Mouse (Mus musculus) forebrain, embryonic 11.5 days (tissue): Measurements from ENCODE around the gene Tfam. TPM values are rescaled to one million over a fixed set of nuclear protein-coding genes. Genes with fewer than 3 reads are reported as not detected.

Experiments used
- ATAC-seq: fragments of 200-750 bp; cut with Nextera tagmentation; replicated peaks from 2 replicates; pipeline ENCODE4 v1.8.0; 2017; ENCODE audit warnings: moderate TSS enrichment; ENCODE audit not compliant: low FRiP score
- DNase-seq: peaks from one replicate; pipeline ENCODE4 v3.0.0-alpha.2; 2017; ENCODE audit warnings: low spot score
- H3K27ac ChIP-seq: fragments of 300-500 bp; sonication (generic); 2 replicates; pipeline ENCODE4 v1.5.1; 2014; ENCODE audit warnings: low read depth, low read length
- H3K27me3 ChIP-seq: fragments of 300-500 bp; sonication (generic); 2 replicates; pipeline ENCODE4 v1.6.1; 2014; ENCODE audit warnings: mild to moderate bottlenecking, low read length, mixed read lengths; ENCODE audit not compliant: control insufficient read depth, insufficient read depth
- H3K36me3 ChIP-seq: fragments of 300-500 bp; sonication (generic); 2 replicates; pipeline ENCODE4 v1.6.1; 2014; ENCODE audit warnings: mild to moderate bottlenecking, low read length, moderate library complexity, mixed read lengths; ENCODE audit not compliant: control insufficient read depth, insufficient read depth
- H3K4me1 ChIP-seq: fragments of 300-500 bp; sonication (generic); replicated peaks from 2 replicates; pipeline ENCODE4 v1.6.1; 2014; ENCODE audit warnings: low read length, mixed read lengths; ENCODE audit not compliant: control insufficient read depth, insufficient read depth
- H3K4me2 ChIP-seq: fragments of 300-500 bp; sonication (generic); 2 replicates; pipeline ENCODE4 v1.6.1; 2014; ENCODE audit warnings: low read depth, mild to moderate bottlenecking, low read length, moderate library complexity, mixed read lengths; ENCODE audit not compliant: severe bottlenecking
- H3K4me3 ChIP-seq: fragments of 300-500 bp; sonication (generic); 2 replicates; pipeline ENCODE4 v1.5.1; 2014; ENCODE audit warnings: low read depth, low read length
- H3K9ac ChIP-seq: fragments of 300-500 bp; sonication (generic); 2 replicates; pipeline ENCODE4 v1.6.1; 2014; ENCODE audit warnings: low read length
- H3K9me3 ChIP-seq: fragments of 300-500 bp; sonication (generic); 2 replicates; pipeline ENCODE4 v1.6.1; 2016; ENCODE audit warnings: low read length, mixed read lengths; ENCODE audit not compliant: control insufficient read depth
- WGBS: fragments of 180-500 bp; shearing (Covaris S2); extraction: QIAGEN DNeasy Blood & Tissue Kit; methylation state at CpG from one replicate; pipeline ENCODE4 v1.1.7; 2014; 5-methylcytosine and 5-hydroxymethylcytosine counted together
- polyA plus RNA-seq: library from polyadenylated mRNA; unstranded; fragments of >200 nt; fragmentation: Nextera tagmentation; extraction: Ambion mirVana; gene quantifications from 2 replicates; pipeline ENCODE4 v1.2.1, GENCODE M21; 2014

Tfam gene
- polyA plus RNA-seq, 1 experiment from 2014 or later, result 99.4 TPM

DNA sequence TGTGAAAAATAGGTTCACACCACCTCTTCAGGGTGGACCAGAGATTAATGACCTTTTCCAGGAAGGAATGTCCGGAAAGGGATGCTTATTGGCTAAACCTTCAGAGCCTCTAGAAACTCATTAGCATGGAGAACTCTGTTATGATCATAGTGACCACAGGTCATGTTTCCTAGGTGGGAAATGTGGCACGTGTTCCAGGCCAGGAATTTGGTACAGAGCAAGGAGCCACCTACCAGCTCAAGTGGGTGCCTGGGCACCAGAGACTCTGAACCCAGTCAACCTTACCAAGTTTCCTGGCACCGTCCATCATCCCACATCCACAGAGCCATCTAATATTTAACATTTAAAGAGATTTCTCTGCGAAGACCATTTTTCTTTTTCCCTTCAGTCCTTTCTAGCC, 49.4 kb downstream of the Tfam start:
- H3K27ac ChIP-seq, result no peak overlapping the region
- H3K9ac ChIP-seq, result no peak overlapping the region
- no peak for DNase-seq
- no peaks in the 10 kb centered on the region for H3K4me1 ChIP-seq
- 92% methylated on average over 4 of the region's 4 CpGs for WGBS
- H3K27me3 ChIP-seq, result no peaks in the 10 kb centered on the region
- no peaks in the 10 kb centered on the region for H3K36me3 ChIP-seq
- no peak overlapping the region for H3K4me3 ChIP-seq
- H3K4me2 ChIP-seq, result no peak overlapping the region
- H3K9me3 ChIP-seq, result no peaks in the 10 kb centered on the region
- no peak for ATAC-seq

DNA sequence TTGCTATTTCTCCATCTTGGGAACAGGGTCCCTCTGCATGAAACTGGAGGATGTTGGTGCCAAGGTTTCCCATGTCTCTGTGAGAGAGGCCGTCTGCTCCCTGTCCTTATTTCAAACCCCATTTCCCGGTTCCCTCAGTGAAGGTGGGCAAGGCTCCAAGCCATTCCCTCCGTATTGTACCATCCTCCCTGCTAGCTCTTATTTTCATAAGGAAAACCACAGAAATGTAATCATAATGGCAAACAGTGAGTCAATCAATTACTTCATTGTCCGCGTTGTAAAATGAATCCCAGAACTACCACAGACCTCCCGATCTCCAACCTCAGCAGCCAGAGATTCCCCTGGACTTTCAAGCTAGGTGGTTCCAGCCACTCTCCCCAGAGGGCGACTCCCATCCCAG, 53.0 kb downstream of the Tfam start:
- Histone ChIP-seq H3K9me3 (peaks cover 4% of the 10 kb centered on the region; the same call in 1 of the 2 replicates), H3K4me2 (no peak overlapping the region), H3K27ac (no peak overlapping the region), H3K4me3 (no peak overlapping the region), H3K4me1 (no peaks in the 10 kb centered on the region), H3K27me3 (no peaks in the 10 kb centered on the region), H3K9ac (no peak overlapping the region), H3K36me3 (no peaks in the 10 kb centered on the region)
- DNase-seq (no peak), ATAC-seq (no peak)
- WGBS, result 85% methylated on average over 7 of the region's 7 CpGs

DNA sequence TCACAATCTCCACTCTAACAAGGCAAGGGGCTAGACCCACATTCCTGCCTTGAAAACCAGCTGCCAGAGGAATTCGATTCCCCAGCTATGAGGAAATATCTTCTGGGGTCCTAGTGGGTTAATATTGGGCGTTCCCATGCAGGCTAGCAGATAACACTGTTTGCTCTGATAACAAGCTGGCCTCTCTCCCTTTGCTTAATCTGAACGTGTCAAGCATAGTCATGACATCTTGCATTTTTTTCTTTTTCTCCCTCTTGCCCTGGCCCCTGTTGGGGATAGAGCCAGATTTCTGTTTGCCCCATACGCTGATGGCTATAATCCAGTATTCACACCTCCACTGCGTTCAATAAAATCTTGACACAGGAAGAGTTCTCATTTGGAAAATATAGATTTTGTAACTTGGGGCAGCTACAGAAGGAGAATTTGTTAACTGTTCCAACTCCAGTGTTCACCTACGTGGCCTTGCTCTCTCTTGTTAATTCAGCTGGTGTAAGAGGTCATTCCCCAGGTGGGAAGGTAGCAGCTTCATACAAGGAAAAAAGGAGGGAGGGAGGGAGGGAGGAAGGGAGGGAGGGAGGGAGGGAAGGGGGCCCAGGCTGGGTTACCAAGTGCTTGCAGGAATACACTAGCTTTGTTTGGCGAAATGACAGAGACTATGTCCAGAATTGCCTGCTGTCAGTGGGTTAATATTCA, 54.6 kb downstream of the Tfam start:
- ATAC-seq, result no peak

DNA sequence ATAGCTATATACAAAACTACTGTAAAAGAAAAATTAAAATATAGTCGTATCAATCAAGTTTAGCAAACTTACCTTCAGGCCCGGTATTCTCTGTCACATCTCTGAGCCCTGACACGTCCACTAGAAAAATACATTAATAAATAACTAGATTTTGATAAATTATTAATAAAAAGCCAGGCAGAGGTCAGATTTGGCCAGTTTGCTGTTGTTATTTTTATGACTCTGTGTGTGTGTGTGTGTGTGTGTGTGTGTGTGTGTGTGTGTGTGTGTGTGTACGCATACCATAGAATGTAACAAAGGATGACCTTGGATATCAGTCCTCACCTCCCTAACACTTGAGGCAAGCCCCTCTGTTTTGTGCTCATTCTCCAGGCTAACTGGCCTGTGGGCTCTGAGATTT, 56.1 kb downstream of the Tfam start:
- no peak overlapping the region for H3K4me2 ChIP-seq
- 91% methylated on average over 4 of the region's 4 CpGs for WGBS
- H3K4me1 ChIP-seq, result no peaks in the 10 kb centered on the region
- H3K9ac ChIP-seq, result no peak overlapping the region
- H3K9me3 ChIP-seq, result peaks cover 4% of the 10 kb centered on the region; the same call in 1 of the 2 replicates
- H3K4me3 ChIP-seq, result no peak overlapping the region
- ATAC-seq (no peak), DNase-seq (peak; percentile 16)
- no peak overlapping the region for H3K27ac ChIP-seq
- H3K36me3 ChIP-seq, result no peaks in the 10 kb centered on the region
- no peaks in the 10 kb centered on the region for H3K27me3 ChIP-seq

More for the DNA sequence above, 54.6 kb downstream of the Tfam start:
- Histone ChIP-seq H3K27me3 (no peaks in the 10 kb centered on the region), H3K9ac (no peak overlapping the region), H3K27ac (no peak overlapping the region), H3K36me3 (no peaks in the 10 kb centered on the region), H3K9me3 (peaks cover 4% of the 10 kb centered on the region; the same call in 1 of the 2 replicates), H3K4me2 (no peak overlapping the region), H3K4me3 (no peak overlapping the region), H3K4me1 (no peaks in the 10 kb centered on the region)
- 71% methylated on average over 7 of the region's 7 CpGs for WGBS
- DNase-seq, result peak; percentile 11

DNA sequence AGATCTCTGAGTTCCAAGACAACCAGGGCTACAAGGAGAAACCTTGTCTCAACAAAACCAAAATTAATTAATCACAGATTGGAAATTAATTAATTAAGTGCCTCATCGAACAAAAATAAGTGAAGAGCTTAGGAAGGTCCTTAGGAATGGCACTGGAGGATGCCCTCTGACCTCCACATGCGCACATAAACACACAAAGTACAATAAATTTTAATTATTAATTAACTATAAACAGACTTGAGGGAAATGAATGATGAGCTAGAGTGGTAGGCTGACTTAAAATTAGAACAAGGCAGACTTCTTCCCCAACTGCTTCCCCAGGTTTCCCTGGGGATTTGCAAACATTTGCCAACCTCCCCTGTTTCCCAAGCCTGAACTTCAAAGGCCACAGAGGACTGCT, 57.0 kb downstream of the Tfam start:
- H3K4me3 ChIP-seq, result no peak overlapping the region
- DNase-seq (no peak), ATAC-seq (no peak)
- H3K27me3 ChIP-seq, result no peaks in the 10 kb centered on the region
- no peak overlapping the region for H3K4me2 ChIP-seq
- H3K27ac ChIP-seq, result no peak overlapping the region
- H3K9ac ChIP-seq, result no peak overlapping the region
- peaks cover 4% of the 10 kb centered on the region; the same call in 1 of the 2 replicates for H3K9me3 ChIP-seq
- WGBS, result 88% methylated on average over 2 of the region's 2 CpGs
- H3K4me1 ChIP-seq, result no peaks in the 10 kb centered on the region
- H3K36me3 ChIP-seq, result no peaks in the 10 kb centered on the region

DNA sequence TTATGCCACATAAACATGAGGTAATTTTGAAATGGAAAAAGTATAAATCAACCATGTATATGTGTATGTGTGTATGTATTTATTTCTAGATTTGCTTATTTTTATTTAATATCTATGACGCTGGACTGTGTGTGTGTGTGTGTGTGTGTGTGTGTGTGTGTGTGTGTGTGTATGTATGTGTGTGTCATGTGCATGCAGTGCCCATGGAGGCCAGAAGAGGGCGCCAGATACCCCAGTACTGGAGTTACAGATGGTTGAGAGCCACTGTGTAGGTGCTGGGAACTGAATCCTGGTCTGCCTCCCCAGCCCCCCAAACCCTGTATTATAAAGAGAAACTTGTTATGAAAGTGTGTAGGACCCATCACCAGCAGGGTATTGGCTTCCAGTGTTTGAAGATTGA, 58.0 kb downstream of the Tfam start:
- no peak overlapping the region for H3K4me3 ChIP-seq
- 88% methylated on average over 2 of the region's 2 CpGs for WGBS
- no peak overlapping the region for H3K9ac ChIP-seq
- no peaks in the 10 kb centered on the region for H3K36me3 ChIP-seq
- no peak overlapping the region for H3K27ac ChIP-seq
- peaks cover 4% of the 10 kb centered on the region; the same call in 1 of the 2 replicates for H3K9me3 ChIP-seq
- DNase-seq, result peak; percentile 52
- no peak for ATAC-seq
- no peaks in the 10 kb centered on the region for H3K27me3 ChIP-seq
- no peak overlapping the region for H3K4me2 ChIP-seq
- H3K4me1 ChIP-seq, result no peaks in the 10 kb centered on the region

DNA sequence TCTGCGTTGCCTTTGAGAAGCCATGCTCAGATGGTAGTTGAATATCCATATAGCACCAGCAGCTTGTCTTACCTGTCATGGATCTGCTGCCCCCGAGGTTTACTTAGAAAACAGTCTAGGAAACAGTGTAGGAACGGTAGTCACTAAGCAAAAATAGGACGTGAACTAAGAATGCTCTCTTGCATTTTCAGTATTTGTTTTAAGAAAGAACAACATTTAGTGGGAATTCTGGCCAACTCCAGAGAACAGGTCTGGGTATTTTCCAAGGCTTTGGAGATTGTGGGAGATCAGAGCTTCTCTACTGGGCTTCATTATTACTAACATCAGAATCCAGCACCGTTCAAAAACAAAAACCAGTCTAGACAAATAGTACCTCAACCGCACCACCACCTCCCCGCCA, 60.9 kb downstream of the Tfam start:
- 92% methylated on average over 7 of the region's 7 CpGs for WGBS
- Histone ChIP-seq H3K4me1 (no peaks in the 10 kb centered on the region), H3K4me3 (no peak overlapping the region), H3K9ac (no peak overlapping the region), H3K27me3 (no peaks in the 10 kb centered on the region), H3K27ac (no peak overlapping the region), H3K36me3 (no peaks in the 10 kb centered on the region), H3K9me3 (peaks cover 4% of the 10 kb centered on the region; the same call in 1 of the 2 replicates), H3K4me2 (no peak overlapping the region)
- DNase-seq (no peak), ATAC-seq (no peak)

DNA sequence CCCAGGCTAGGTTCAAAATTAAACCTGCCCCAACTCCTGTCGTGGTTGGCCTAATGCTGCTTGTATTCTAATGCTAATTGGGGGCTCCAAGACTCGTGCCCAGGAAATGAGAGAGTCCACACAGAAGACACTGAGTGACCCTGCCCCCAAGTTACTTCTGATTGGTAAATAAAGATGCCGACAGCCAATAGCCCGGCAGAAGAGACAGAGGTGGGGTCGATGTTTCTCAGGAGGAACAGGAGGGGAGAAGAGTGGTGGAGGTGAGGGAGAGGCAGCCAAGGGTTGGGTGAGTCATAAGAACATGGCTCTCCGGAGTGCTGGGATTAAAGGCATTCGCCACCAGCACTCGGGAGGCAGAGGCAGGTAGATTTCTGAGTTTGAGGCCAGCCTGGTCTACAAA, 61.7 kb downstream of the Tfam start:
- Histone ChIP-seq H3K9me3 (peaks cover 4% of the 10 kb centered on the region; the same call in 1 of the 2 replicates), H3K4me2 (no peak overlapping the region), H3K27me3 (no peaks in the 10 kb centered on the region), H3K4me3 (no peak overlapping the region), H3K4me1 (no peaks in the 10 kb centered on the region), H3K27ac (no peak overlapping the region), H3K9ac (no peak overlapping the region), H3K36me3 (no peaks in the 10 kb centered on the region)
- 73% methylated on average over 8 of the region's 8 CpGs for WGBS
- ATAC-seq, result no peak
- DNase-seq, result peak; percentile 16
